Mouse (Mus musculus) neural tube, embryonic 14.5 days (tissue): ENCODE results near the gene Ccdc188. TPM values are rescaled to one million over a fixed set of nuclear protein-coding genes. Genes with fewer than 3 reads are reported as not detected.

Experiments used
- ATAC-seq: fragments of 200-750 bp; cut with Nextera tagmentation; 2 replicates; pipeline ENCODE4 v1.8.0; 2017; ENCODE audit warnings: low read depth, mild to moderate bottlenecking, moderate TSS enrichment, moderate library complexity
- H3K27ac ChIP-seq: fragments of 300-500 bp; sonication (generic); 2 replicates; pipeline ENCODE4 v1.5.1; 2014; ENCODE audit warnings: low read depth, mild to moderate bottlenecking, control low read depth, low read length, moderate library complexity, mixed read lengths
- H3K27me3 ChIP-seq: fragments of 300-500 bp; sonication (generic); 2 replicates; pipeline ENCODE4 v1.6.1; 2014; ENCODE audit warnings: low read length; ENCODE audit not compliant: control insufficient read depth, insufficient read depth
- H3K36me3 ChIP-seq: fragments of 300-500 bp; sonication (generic); 2 replicates; pipeline ENCODE4 v1.6.1; 2014; ENCODE audit warnings: low read length, mixed read lengths; ENCODE audit not compliant: control insufficient read depth, insufficient read depth
- H3K4me1 ChIP-seq: fragments of 300-500 bp; sonication (generic); 2 replicates; pipeline ENCODE4 v1.6.1; 2014; ENCODE audit warnings: low read length; ENCODE audit not compliant: control insufficient read depth, insufficient read depth
- H3K4me2 ChIP-seq: fragments of 300-500 bp; sonication (generic); 2 replicates; pipeline ENCODE4 v1.6.1; 2014; ENCODE audit warnings: mild to moderate bottlenecking, low read depth, low read length, control low read depth
- H3K4me3 ChIP-seq: fragments of 300-500 bp; sonication (generic); 2 replicates; pipeline ENCODE4 v1.5.1; 2014; ENCODE audit warnings: low read depth, low read length, control low read depth, mixed read lengths
- H3K9ac ChIP-seq: fragments of 300-500 bp; sonication (generic); replicated peaks from 2 replicates; pipeline ENCODE4 v1.6.1; 2014; ENCODE audit warnings: low read depth, mild to moderate bottlenecking, control low read depth, low read length, mixed read lengths
- H3K9me3 ChIP-seq: fragments of 300-500 bp; sonication (generic); 2 replicates; pipeline ENCODE4 v1.6.1; 2016; ENCODE audit warnings: low read length; ENCODE audit not compliant: control insufficient read depth
- WGBS: fragments of 180-500 bp; shearing (Covaris S2); extraction: QIAGEN DNeasy Blood & Tissue Kit; methylation state at CpG from one replicate; pipeline ENCODE4 v1.1.7; 2014; 5-methylcytosine and 5-hydroxymethylcytosine counted together
- polyA plus RNA-seq: library from polyadenylated mRNA; unstranded; fragments of >200 nt; fragmentation: Nextera tagmentation; extraction: Ambion mirVana; gene quantifications from 2 replicates; pipeline ENCODE4 v1.2.1, GENCODE M21; 2014

Ccdc188 gene
- polyA plus RNA-seq, 1 experiment from 2014 or later = not detected

DNA sequence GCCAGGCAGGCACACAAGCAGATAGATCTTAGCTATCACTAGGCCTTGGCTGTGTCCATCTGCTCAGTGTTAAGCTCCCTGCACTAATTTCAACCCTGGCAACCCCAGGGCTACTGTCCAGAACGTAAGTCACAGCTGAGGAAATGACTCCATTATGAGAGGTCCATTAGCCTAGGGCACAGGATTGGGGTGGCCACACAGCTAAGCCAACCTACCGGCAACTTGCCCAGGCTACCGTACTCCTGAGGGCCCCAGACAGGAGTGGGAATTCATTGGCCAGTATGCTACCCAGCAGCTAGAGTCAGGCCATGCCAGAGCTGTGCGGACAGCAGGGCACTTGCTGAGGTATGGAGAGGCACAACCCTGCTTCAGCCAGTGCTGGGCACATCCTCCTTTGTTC is 11.2 kb downstream of the Ccdc188 start:
- Histone ChIP-seq H3K27me3 (no peaks in the 10 kb centered on the region), H3K4me3 (no peak overlapping the region), H3K9ac (no peak overlapping the region), H3K4me2 (no peak overlapping the region), H3K4me1 (peaks cover 12% of the 10 kb centered on the region), H3K36me3 (peaks cover 22% of the 10 kb centered on the region), H3K9me3 (no peaks in the 10 kb centered on the region), H3K27ac (no peak overlapping the region)
- 89% methylated on average over 4 of the region's 4 CpGs for WGBS
- ATAC-seq = no peak

DNA sequence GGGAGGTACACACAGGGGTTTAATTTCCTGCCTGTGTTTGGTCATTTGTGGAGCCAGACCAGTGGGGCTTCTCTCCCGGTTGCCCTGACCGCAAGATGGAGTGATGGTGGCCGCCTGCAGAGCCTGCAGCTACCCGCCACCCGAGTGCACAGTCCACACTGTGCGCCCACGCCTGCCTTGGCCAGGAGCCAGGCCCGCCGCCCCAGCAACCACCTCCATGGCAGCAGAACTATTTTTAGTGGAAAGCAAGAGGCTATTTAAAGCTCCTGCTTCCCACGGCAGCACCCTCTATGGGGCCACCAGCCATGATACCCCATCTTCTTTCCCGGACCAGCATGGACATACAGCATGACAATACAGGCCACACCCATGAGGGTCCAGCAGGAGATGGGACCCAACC is 11.9 kb downstream of the Ccdc188 start:
- 58% methylated on average over 11 of the region's 11 CpGs for WGBS
- Histone ChIP-seq H3K4me1 (peaks cover 18% of the 10 kb centered on the region), H3K9ac (no peak overlapping the region), H3K36me3 (peaks cover 19% of the 10 kb centered on the region), H3K4me2 (no peak overlapping the region), H3K27ac (no peak overlapping the region), H3K4me3 (no peak overlapping the region), H3K27me3 (no peaks in the 10 kb centered on the region), H3K9me3 (no peaks in the 10 kb centered on the region)
- ATAC-seq = peak; percentile 21; the same call in 1 of the 2 replicates

DNA sequence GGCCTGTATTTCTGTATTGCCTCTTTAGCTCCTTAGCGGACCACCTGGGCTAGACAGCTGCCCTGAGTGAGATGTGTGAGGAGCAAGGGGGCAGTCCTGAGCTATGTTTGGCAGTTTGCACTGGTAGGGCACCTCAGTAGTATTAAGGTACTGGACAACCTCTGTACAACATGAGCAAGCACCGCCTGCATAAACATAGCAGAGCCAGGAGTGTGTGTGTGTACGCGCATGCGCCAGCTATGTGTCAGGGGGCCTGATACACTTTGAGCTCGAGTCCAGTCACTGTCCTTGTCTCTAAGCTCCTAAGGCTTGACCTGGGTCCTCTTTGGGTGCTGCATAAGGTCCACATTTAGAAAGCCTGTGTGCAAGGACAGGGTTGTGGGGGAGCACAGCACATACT is 12.9 kb downstream of the Ccdc188 start:
- peaks cover 13% of the 10 kb centered on the region for H3K36me3 ChIP-seq
- ATAC-seq = no peak
- H3K27ac ChIP-seq = no peak overlapping the region
- H3K9me3 ChIP-seq = no peaks in the 10 kb centered on the region
- H3K27me3 ChIP-seq = no peaks in the 10 kb centered on the region
- no peak overlapping the region for H3K4me3 ChIP-seq
- H3K9ac ChIP-seq = no peak overlapping the region
- 92% methylated on average over 6 of the region's 6 CpGs for WGBS
- H3K4me1 ChIP-seq = peaks cover 18% of the 10 kb centered on the region
- no peak overlapping the region for H3K4me2 ChIP-seq

DNA sequence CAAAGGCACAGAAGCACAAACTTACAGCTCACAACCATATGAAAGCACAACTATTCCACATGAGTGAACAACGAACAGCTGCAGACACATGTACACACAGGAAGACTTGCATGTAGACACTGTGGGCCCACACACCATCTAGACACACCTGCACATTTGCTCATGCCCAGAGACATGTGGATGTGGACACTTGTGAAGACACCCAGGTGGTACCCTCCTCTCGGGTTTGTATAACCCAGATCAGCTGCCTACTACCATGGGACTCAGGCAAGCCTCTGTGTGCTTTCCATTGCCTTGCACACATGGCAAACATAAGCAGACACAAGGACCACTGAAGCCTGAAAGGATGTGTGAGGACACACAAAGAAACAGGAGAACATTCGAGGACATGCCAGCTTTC is 13.4 kb downstream of the Ccdc188 start:
- Histone ChIP-seq H3K9ac (no peak overlapping the region), H3K36me3 (peaks cover 9% of the 10 kb centered on the region), H3K9me3 (no peaks in the 10 kb centered on the region), H3K4me1 (peaks cover 22% of the 10 kb centered on the region), H3K4me2 (no peak overlapping the region), H3K27me3 (no peaks in the 10 kb centered on the region), H3K4me3 (no peak overlapping the region), H3K27ac (no peak overlapping the region)
- ATAC-seq = no peak
- 90% methylated on average over 3 of the region's 3 CpGs for WGBS

DNA sequence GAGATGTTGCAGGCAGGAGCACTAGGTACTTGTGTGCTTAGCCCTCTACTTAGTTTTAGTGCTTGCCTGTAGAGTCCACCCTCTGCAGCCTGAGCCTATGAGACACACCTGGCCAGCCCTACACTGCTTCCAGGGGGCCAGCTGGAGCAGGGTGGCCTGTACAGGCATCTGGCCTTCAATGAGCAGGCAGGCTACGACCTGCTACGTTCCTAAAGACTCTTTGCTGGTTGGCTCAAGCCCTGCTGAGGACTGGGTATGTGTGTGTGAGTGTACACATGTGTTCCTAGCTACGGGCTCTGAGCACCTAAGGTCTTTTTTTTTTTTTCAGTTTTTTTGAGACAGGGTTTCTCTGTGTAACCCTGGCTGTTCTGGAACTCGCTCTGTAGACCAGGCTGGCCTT is 13.8 kb downstream of the Ccdc188 start:
- H3K9ac ChIP-seq = no peak overlapping the region
- H3K9me3 ChIP-seq = no peaks in the 10 kb centered on the region
- no peak overlapping the region for H3K27ac ChIP-seq
- H3K36me3 ChIP-seq = 0 out of 2 replicates have a peak, but pooled peaks cover 6% of the 10 kb centered on the region
- H3K4me1 ChIP-seq = peaks cover 24% of the 10 kb centered on the region
- no peak for ATAC-seq
- no peak overlapping the region for H3K4me3 ChIP-seq
- 94% methylated on average over 4 of the region's 4 CpGs for WGBS
- no peaks in the 10 kb centered on the region for H3K27me3 ChIP-seq
- no peak overlapping the region for H3K4me2 ChIP-seq

DNA sequence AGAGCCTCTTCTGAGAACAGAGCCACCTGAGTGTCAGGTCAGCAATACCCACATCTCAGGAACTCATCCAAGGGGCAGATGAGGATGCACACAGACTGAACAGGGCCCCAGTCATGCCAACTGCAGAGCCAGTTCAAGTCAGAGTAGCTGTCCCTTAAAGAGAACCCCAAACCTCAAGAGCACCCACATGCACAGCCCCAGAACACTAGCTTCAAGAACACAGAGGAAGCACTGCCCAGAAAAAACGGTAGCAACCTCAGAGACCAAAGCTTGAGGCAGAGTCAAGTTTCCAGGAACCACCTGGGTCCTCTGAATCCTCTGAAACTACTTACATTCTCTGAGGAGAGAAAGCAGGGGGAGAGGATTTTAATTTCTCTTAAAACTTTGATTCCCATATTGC is 15.8 kb downstream of the Ccdc188 start:
- Histone ChIP-seq H3K4me1 (peaks cover 24% of the 10 kb centered on the region), H3K4me2 (peak overlapping the region; percentile 86; the same call in 1 of the 2 replicates)
- WGBS = 33% methylated on average over 1 of the region's 1 CpGs

DNA sequence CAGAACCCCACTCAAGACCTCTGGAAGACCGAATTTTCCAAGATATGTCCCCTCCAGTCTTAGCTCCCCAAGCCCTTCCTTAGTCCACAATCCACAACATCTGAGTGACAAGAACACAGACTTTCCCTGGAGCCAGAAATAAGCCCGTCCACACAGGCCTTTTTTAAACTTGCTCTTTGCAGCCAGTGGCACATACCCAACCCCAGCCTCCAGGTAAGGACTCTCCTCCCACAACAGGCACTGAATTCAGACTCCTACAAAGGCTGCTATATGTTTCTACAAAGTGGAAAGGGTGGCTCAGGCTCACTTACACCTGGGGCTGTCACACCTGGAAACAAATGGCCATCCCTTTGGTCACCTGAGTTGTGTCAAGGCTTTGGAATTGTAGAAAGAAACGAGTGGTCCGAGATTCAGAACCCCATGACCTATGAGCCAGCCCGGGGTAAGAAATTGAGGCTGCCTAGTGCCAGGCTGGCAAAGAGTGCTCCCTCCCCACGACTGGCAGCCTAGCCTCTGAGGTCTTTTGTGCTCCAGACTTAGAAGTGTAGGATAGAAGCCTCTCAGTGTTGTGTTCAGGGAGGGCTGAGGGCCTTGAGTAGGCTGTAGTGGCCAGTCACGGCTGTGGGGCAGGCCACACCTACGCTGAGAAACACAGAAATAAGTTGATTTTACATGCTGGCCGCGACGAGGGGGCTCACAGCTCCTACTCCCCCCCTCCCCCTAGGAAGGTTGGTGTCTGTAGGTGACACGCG is 16.4 kb downstream of the Ccdc188 start:
- Histone ChIP-seq H3K27me3 (no peaks in the 10 kb centered on the region), H3K4me3 (peak overlapping the region; percentile 84), H3K9me3 (no peaks in the 10 kb centered on the region), H3K36me3 (peaks cover 8% of the 10 kb centered on the region), H3K4me2 (peak overlapping the region; percentile 86), H3K9ac (peak overlapping the region; percentile 94), H3K4me1 (peaks cover 24% of the 10 kb centered on the region), H3K27ac (peak overlapping the region; percentile 91)
- ATAC-seq = peak; percentile 28; the same call in 1 of the 2 replicates
- 23% methylated on average over 13 of the region's 13 CpGs for WGBS

More for the DNA sequence above, 15.8 kb downstream of the Ccdc188 start:
- Histone ChIP-seq H3K9me3 (no peaks in the 10 kb centered on the region), H3K4me3 (no peak overlapping the region; the same call in 1 of the 2 replicates), H3K27me3 (no peaks in the 10 kb centered on the region), H3K9ac (peak overlapping the region; percentile 94; the same call in 1 of the 2 replicates), H3K27ac (no peak overlapping the region), H3K36me3 (peaks cover 4% of the 10 kb centered on the region; the same call in 1 of the 2 replicates)
- ATAC-seq = no peak

DNA sequence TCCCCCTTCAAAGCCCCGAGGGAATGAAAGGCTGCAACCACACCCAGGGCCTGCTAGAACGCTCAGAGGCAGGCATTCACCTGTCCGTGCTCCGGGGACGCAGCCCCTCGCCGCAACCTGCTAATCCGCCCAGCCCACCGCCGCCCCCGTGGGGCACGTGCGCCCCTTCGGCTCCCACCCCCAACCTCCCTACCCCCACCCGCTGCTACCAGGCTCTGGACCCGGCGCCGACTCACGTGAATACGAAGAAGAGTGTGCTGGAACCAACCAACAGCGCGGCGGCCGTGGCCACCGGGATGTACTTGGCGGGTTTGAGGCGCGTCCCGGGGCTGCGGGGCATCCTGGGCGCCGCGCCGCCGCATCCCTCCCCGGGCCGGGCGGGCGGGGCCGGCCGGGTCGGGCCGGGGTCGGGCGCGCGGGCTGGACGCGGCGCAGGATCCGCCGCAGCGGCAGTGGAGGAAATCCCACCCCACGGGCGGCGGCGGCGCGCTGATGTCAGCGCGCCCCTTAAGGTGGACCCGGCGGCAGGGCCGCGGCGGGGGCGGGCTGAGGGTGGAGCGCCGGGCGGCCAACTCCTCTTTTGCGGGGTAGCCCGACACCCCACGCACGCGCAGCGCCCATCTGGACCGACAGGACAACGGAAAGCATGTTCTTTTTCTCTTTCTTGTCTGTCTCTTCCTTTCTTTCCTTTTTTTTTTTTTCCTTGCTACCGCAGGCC is 17.2 kb downstream of the Ccdc188 start, which contains the start of gene Zdhhc8:
Gene Zdhhc8, minus strand, starts transcription at position 466 of the 718 bp plus-strand sequence.
- Histone ChIP-seq H3K9me3 (no peaks in the 10 kb centered on the region), H3K4me3 (peak within 1 kb of the TSS; percentile 84), H3K36me3 (peaks cover 16% of the 10 kb centered on the region), H3K27ac (peak within 1 kb of the TSS; percentile 91), H3K4me1 (peaks cover 19% of the 10 kb centered on the region), H3K4me2 (peak within 1 kb of the TSS; percentile 86), H3K9ac (peak within 1 kb of the TSS; percentile 94), H3K27me3 (no peaks in the 10 kb centered on the region)
- 1% methylated on average over 54 of the region's 79 CpGs for WGBS
- ATAC-seq = peak; percentile 83
